Mouse (Mus musculus) heart, postnatal 25 days (tissue): ENCODE measurements around the gene Tulp3. TPM values are rescaled to one million over a fixed set of nuclear protein-coding genes. Genes with fewer than 3 reads are reported as not detected.

Experiments used
- DNase-seq: peaks from one replicate; pipeline ENCODE4 v3.0.0; 2022; ENCODE audit warnings: low spot score
- intact Hi-C: fragments of 180-260 bp; cut with DNase I; formaldehyde crosslinking; loops from one replicate; pipeline ENCODE4 v1.15.1; 2025
- total RNA-seq, 2 experiments: library from RNA; stranded (reverse); gene quantifications; 2 replicates each; pipeline ENCODE4 v1.2.3; 2021

Gene Tulp3
- total RNA-seq, 2 experiments from 2014 or later: 6.7 to 8.7 TPM

GRCm38 (mm10) chr6:128300134-128301001 is 55.3 kb downstream of the Tulp3 start, which contains the start of gene Tead4:
Gene Tead4, minus strand, starts transcription at chr6:128300823.
- intact Hi-C loops: no loop called here
- DNase-seq: peak; percentile 72

DNA sequence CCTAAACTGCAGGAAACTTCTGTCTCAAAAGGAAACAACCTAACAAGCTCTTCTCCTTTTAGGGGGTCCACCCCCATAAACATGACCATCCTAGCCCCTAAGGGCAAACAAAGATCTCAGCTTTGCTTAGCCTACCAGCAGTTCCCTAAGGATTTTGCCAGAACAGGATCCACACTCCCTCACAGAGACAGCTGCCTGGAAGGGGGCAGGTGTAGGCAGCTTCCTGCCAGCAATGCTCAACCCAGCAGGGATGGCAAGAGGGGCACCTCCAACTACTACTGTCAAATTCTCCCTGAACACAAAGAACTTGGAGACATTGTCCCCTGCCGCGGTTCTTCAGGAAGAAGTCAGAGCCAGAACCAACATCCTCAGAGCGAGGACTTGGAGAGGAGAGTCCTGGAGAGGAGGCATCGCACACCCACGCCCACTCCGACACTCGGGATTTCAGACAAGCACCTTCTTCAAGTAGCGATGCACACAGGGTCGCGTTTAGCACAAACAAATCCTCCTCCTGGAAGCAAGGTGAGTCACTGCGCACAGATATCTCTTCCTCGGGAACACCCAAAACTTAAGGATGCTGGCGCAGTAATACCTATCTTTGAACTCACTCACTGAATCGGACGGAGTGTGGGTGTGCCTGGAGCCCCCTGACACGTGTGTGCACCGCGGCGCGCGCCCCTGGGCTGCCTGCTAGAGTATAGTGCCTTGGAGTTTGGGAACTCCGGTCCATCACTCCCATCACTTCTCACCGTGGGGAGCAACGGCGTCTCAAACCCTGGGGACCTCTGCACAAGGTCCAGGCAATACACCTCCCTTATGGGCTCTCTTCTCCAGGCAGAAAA is 56.1 kb downstream of the Tulp3 start:
- DNase-seq: no peak
- intact Hi-C loops: no loop called here

GRCm38 (mm10) chr6:128298246-128298645 is 57.4 kb downstream of the Tulp3 start:
- DNase-seq: no peak
- intact Hi-C loops: no loop called here

GRCm38 (mm10) chr6:128296750-128297393 is 58.8 kb downstream of the Tulp3 start:
- intact Hi-C loops: no loop called here

DNA sequence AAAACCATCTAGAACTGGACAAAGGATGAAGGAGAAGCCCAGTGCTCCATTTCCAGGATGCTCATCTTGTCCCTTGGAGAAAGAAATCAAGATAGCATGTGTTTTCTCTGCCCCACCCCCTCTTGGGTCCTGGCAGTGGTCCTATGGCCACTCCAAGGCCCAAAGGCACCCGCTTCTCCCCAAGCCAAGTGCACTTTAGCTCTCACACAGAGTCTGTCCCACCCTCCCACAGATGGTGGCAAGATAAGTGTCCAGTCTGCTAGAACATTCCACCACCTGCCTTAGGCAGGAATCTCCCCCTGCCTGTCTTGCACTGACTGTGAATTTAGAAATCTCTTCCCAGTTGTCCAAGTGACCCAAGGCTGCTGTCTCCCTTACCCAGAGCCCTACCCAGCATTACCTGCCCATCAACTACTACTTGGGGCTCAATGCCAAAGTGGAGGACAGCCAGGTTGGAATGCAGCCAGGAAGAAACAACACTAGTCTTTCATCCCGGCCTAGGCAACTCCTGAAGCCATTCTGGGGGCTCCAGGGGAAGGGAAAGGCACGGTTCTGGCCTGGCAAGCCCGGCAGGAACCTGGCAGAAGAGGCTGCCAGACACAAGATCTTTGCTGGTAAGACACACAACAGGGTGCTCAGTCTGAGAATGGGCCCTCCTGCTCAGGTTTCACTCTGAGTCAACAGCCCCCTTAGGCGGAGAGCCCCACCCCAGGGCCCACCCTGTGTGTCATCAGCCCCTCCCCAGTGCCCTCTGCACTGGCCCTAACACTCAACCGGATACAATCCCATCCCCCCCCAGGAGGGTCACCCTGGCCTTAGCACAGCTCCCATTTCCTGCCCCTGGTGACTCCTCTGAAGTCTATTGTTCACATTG is 59.5 kb downstream of the Tulp3 start:
- peak; percentile 58 for DNase-seq
- intact Hi-C loops: no loop called here

More at GRCm38 (mm10) chr6:128296750-128297393, 58.8 kb downstream of the Tulp3 start:
- DNase-seq: no peak

DNA sequence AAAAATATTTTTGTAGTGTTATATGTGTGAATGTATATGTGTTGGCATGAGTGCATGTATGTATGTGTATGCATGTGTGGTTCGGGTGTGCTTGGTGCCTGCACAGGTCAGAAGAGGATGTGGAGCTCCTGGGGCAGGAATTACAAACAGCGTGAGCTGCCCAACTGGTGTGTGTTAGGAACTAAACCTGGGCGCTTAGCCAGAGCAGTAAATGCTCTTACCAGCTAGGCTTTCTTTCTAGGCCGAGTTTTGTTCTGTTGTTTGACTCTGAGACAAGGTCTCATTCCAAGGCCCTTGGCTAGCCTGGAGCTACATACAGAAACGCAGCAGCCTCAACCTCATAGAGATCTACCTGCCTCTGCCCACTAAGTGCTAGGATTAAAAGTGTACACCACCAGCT is 64.4 kb downstream of the Tulp3 start:
- intact Hi-C loops: no loop called here
- DNase-seq: no peak

DNA sequence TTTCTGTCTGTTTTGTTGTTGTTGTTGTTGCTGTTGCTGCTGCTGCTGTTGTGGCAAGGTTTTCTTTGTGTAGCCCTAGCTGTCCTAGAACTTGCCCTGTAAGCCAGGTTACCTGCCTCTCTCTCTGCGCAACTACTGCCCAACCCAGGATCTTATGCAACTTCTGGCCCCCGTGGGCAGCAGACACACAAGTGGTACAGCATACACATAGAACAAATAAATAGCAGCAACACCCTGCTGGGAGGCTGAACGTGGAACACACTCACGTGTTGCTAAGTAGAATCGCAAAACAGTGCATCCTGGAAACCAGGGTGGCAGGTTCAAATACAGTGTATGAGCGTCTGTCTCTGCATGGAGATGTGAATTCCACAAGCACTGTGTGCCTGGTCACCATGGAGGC is 67.0 kb downstream of the Tulp3 start:
- DNase-seq: no peak
- intact Hi-C loops: no loop called here

- intact Hi-C loops: no loop called here
- peak; percentile 44 for DNase-seq
Measured at GRCm38 (mm10) chr6:128285792-128286430, 69.7 kb downstream of the Tulp3 start.

DNA sequence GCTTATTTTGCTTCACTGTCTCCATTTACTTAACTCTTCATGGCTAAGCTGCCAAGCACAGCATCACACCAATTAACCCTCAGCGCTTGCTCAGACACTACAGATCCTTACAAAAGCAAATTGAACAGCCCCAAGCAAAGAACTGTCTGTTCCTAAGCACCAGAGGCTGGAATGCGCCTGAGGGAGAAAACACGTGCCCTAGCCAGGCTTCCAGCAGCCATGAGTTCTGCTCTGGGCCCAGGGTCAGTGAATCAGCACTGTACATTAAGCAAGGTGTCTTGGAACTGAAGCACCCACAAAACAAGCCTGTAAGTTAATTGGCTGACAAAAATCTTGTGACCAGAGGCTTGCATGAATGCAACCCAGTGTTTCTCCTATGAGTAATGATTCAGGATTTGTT is 73.5 kb downstream of the Tulp3 start:
- intact Hi-C loops: no loop called here

DNA sequence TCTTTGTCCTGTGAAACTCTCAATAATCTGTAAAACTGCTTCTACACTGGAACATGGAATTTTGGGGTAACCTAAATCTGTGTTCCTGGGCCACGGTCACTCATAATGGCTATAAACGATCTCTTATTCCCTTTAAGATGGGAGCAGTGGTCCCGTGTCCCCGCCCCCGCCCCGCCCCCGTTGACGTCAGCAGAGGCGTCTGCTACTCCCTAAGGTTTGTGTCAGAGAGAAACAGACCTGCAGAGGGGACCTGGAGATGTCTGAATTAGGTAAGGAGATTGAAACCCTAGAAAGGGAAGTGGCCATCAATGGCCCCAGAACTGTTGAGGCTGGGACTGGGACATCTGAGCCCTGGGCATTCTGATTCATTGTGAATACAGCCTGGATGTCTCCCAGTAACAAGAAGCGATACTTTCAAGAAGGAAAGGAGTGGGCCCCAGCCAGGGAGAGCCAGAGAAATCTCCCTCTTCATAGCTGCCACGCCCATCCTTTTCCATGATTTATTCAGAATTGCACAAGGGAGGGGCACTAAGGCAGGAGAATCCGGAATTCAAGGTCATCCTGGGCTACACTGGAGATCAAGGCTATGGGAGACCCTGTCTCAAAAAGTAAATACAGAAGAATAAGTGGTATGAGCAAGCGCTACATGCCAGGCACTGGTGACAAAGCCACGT is 75.0 kb downstream of the Tulp3 start:
- no peak for DNase-seq
- intact Hi-C loops: no loop called here

More for the DNA sequence above, 73.5 kb downstream of the Tulp3 start:
- no peak for DNase-seq

- intact Hi-C loops: no loop called here
- DNase-seq: no peak
Measured at GRCm38 (mm10) chr6:128279608-128280007, 76.0 kb downstream of the Tulp3 start.

GRCm38 (mm10) chr6:128279099-128279498 is 76.6 kb downstream of the Tulp3 start:
- intact Hi-C loops: no loop called here
- no peak for DNase-seq

DNA sequence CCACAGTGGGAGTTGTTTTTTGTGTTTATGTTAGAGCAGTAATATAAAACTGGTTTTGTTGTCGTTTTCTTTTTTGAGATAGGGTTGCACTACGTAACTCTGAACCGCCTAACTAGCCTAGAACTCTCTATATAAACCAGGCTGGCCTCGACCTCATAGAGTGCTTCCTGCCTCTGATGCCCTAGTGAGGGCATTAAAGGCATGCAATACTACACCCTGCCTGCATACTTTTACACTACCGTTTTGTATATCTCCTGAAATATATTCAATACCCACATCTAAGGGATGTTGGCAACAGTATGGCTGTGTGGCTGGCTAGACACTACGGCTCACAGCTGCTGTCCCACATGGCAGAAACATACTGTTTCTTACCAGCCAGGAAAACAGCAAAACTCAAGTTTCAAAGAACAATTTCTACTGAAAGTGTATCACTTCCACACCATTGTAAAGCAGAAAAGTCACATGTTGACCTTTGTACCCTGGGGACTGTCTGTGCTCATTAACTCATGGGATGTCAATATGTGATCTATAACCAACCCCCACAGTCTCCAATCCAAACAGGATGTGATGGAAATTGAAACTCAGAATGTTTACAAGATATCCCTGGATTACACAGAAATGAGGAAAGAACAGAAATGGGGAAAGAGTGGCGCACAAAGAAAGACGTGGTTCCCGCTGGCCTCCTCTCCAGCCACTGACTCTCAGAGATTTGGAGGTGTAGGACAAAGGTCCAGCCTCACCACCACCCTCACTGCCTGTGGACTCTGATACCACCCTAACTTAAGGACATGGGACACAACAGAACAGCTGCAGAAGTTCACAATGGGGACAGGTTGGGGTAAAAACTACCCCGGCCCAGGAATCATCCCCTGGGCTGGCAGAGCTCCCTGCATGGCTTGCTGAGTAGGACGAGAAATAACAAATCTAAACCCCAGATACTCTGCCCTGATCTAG is 78.2 kb downstream of the Tulp3 start:
- DNase-seq: no peak
- intact Hi-C loops: no loop called here

DNA sequence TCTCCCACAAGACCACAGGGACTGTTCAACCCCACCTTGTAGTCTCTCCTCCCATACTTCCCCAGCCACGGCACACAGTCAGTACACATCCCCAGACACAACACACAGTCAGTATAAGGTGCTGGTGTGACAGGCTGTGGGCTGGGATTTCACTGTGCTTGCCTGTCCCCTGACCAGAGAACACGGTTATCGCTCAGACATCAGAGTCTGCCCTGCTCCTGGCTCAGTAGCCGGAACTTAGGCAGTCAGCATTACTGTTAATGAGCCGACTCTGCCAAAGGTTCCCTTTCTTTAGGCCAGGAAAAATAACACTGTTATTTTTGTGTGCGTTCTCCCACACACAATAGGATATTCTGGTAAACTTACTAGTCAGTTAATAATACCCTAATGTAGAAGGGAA is 79.3 kb downstream of the Tulp3 start:
- no peak for DNase-seq
- intact Hi-C loops: no loop called here

DNA sequence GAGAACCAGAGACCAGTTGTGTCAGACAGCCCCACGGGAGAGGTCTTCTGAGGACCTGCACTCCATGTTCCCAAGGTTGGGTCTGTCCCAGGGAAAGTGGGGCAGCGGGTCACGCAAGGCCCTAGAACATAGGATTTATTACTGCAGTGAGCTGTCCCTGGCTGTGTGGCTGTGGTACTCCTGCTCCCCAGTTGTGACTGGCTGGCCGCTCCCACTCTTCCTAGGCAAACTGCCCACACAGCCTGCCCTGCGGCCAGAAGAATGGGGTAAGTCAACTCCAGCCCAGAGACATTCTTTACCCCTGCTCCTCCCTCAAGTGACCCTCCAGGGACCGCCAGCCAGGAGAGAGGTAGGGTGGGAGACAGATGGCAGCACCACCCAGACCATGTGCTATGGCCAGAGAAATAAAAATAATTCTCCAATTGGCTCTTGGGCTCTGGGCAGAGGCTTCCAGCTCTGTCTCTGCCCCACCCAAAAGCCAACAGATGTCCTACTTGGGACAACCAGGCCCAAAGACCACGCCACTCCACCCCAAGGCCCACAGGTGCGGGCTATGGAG is 80.1 kb downstream of the Tulp3 start:
- DNase-seq: peak; percentile 19
- intact Hi-C loops: no loop called here

GRCm38 (mm10) chr6:128273507-128273906 is 82.1 kb downstream of the Tulp3 start:
- intact Hi-C loops: no loop called here

DNA sequence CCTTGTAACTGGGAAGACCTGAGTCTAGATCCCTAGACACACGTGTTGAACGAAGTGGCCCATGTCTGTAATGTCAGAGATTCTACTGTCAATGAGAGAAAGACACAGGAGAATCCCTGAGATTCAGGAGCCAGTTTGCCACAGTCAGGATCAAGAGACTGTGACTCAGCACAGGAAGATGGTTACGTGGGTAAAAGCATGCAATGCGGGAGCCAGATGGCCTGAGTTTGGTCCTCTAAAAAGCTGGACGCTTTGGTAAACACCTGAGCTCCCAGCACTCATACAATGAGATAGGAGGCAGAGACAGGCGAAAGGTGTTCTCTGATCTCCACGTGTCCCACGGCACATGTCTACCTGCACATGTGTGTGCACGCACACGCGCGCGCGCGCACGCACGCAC is 82.9 kb downstream of the Tulp3 start:
- intact Hi-C loops: no loop called here
- DNase-seq: no peak

More at GRCm38 (mm10) chr6:128273507-128273906, 82.1 kb downstream of the Tulp3 start:
- DNase-seq: no peak
